Mouse (Mus musculus): ENCODE results near the gene Fndc3a. TPM values are rescaled to one million over a fixed set of nuclear protein-coding genes. Genes with fewer than 3 reads are reported as not detected.

Gene Fndc3a
- polyA plus RNA-seq, 1 experiment from 2014 or later = 17.1 TPM

DNA sequence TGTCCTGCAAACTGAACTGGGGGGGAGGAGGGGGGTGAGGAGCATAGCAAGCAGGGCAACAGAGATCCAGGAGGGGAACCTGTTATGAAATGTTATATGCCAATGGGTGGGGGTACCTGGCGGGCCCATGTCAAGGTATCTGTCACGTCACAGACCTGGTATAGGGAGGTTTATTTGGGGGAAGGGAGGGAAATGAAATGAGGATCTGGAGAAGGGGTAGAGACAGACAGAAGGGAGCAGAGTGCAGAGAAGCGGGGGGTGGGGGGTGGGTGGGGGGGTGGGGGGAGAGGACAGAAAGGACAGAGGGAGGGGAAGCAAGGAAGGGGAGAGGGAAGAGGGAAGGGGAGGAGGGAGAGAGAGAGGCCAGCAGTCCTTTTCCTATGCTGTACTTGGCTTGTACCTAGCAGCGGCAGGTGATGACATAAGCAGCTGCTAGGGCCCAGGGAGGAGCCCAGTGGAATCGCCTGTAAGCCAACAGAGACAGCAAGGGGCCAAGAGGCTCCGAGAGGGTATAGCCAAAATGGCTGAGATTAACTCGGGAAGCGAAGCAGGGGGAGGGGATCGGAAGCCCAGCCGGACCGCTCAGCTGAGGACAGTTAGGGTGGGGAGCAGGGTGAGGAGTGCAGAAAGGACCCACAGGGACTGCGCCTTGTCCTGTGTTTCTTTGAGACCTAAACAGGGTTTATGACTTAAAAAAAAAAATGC is 203.6 kb downstream of the Fndc3a start:
- Histone ChIP-seq H3K9ac (ENCODE audit: low read length) (peak overlapping the region; percentile 67), H3K4me2 (ENCODE audit: low read depth, low read length) (peak overlapping the region; percentile 81), H3K36me3 (ENCODE audit: control insufficient read depth, insufficient read depth) (no peaks in the 10 kb centered on the region), H3K27me3 (ENCODE audit: control insufficient read depth, insufficient read depth, low read length) (no peaks in the 10 kb centered on the region), H3K27ac (ENCODE audit: low read length) (no peak overlapping the region), H3K4me3 (ENCODE audit: low read length) (peak overlapping the region; percentile 51), H3K4me1 (ENCODE audit: control insufficient read depth, insufficient read depth, low read length) (peaks cover 7% of the 10 kb centered on the region), H3K9me3 (replicated peaks; ENCODE audit: control insufficient read depth, low read length) (no peaks in the 10 kb centered on the region)
- peak; percentile 49 for ATAC-seq (replicated peaks; ENCODE audit: extremely low read depth, insufficient read depth, low FRiP score)
- WGBS = 10% methylated on average over 12 of the region's 12 CpGs

DNA sequence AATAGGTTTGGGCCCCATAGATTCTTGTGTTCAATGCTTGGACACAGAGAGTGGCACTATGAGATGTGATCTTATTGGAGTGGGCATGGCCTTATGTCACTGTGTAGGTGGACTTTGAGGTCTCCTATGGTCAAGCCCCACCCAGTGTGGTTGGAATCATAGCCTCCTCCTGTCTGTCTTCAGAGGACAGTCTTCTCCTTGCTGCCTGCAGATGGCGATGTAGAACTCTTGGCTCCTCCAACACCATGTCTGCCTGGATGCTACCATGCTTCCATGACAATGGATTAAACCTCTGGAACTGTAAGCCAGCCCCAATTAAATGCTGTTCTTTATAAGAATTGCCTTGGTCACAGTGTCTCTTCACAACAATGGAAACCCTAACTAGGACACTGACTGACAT is 204.8 kb downstream of the Fndc3a start:
- Histone ChIP-seq H3K9ac (ENCODE audit: low read length) (no peak overlapping the region), H3K9me3 (replicated peaks; ENCODE audit: control insufficient read depth, low read length) (no peaks in the 10 kb centered on the region), H3K4me1 (ENCODE audit: control insufficient read depth, insufficient read depth, low read length) (peaks cover 7% of the 10 kb centered on the region), H3K27me3 (ENCODE audit: control insufficient read depth, insufficient read depth, low read length) (no peaks in the 10 kb centered on the region), H3K4me2 (ENCODE audit: low read depth, low read length) (no peak overlapping the region), H3K27ac (ENCODE audit: low read length) (no peak overlapping the region), H3K4me3 (ENCODE audit: low read length) (no peak overlapping the region), H3K36me3 (ENCODE audit: control insufficient read depth, insufficient read depth) (no peaks in the 10 kb centered on the region)
- 88% methylated on average over 1 of the region's 1 CpGs for WGBS
- no peak for ATAC-seq (replicated peaks; ENCODE audit: extremely low read depth, insufficient read depth, low FRiP score)

DNA sequence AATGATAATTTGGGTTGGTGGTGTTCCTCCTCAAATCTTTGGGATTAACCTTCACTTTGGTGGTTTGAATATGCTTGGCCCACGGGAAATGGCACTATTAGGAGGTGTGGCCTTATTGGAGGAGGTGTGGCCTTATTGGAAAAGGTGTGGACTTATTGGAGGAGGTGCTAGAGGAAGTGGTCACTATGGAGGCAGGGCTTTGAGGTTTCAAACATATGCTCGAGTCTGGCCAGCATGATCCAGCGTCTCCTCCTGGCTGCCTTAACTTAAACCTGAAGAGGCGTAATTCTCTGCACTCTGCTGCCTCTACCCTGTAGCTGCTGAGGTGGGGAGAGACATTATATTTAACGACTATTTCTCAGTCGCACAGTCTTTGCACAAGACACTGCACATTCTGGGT is 206.6 kb downstream of the Fndc3a start:
- H3K27ac ChIP-seq (ENCODE audit: low read length) = no peak overlapping the region
- no peaks in the 10 kb centered on the region for H3K27me3 ChIP-seq (ENCODE audit: control insufficient read depth, insufficient read depth, low read length)
- no peak overlapping the region for H3K9ac ChIP-seq (ENCODE audit: low read length)
- no peak for ATAC-seq (replicated peaks; ENCODE audit: extremely low read depth, insufficient read depth, low FRiP score)
- no peaks in the 10 kb centered on the region for H3K36me3 ChIP-seq (ENCODE audit: control insufficient read depth, insufficient read depth)
- H3K9me3 ChIP-seq (replicated peaks; ENCODE audit: control insufficient read depth, low read length) = no peaks in the 10 kb centered on the region
- 50% methylated on average over 6 of the region's 6 CpGs for WGBS
- no peak overlapping the region for H3K4me2 ChIP-seq (ENCODE audit: low read depth, low read length)
- peaks cover 7% of the 10 kb centered on the region for H3K4me1 ChIP-seq (ENCODE audit: control insufficient read depth, insufficient read depth, low read length)
- no peak overlapping the region for H3K4me3 ChIP-seq (ENCODE audit: low read length)

DNA sequence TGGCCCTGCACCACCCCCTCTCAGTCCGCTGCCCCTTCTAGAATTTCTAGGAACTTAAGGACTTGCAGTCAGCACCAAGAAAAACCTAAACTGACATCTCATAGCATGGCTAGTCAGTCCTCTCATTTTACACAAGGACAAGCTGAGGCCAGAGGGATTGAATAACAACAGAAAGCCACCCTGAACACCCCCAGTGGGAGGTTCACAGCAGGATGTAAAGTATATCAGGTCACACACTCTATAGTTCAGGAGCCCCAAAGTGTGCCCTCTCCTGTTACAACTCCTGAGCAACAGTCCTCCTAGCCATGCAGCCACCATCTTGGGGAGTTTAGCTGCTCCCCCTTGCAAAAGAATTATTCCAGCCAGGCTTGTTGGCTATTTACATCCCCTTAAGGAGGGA is 216.0 kb downstream of the Fndc3a start:
- H3K4me3 ChIP-seq (ENCODE audit: low read length) = no peak overlapping the region
- 73% methylated on average over 1 of the region's 1 CpGs for WGBS
- H3K36me3 ChIP-seq (ENCODE audit: control insufficient read depth, insufficient read depth) = no peaks in the 10 kb centered on the region
- no peak for ATAC-seq (replicated peaks; ENCODE audit: extremely low read depth, insufficient read depth, low FRiP score)
- H3K4me2 ChIP-seq (ENCODE audit: low read depth, low read length) = no peak overlapping the region
- no peaks in the 10 kb centered on the region for H3K27me3 ChIP-seq (ENCODE audit: control insufficient read depth, insufficient read depth, low read length)
- H3K4me1 ChIP-seq (ENCODE audit: control insufficient read depth, insufficient read depth, low read length) = no peaks in the 10 kb centered on the region
- no peaks in the 10 kb centered on the region for H3K9me3 ChIP-seq (replicated peaks; ENCODE audit: control insufficient read depth, low read length)
- no peak overlapping the region for H3K9ac ChIP-seq (ENCODE audit: low read length)
- no peak overlapping the region for H3K27ac ChIP-seq (ENCODE audit: low read length)

DNA sequence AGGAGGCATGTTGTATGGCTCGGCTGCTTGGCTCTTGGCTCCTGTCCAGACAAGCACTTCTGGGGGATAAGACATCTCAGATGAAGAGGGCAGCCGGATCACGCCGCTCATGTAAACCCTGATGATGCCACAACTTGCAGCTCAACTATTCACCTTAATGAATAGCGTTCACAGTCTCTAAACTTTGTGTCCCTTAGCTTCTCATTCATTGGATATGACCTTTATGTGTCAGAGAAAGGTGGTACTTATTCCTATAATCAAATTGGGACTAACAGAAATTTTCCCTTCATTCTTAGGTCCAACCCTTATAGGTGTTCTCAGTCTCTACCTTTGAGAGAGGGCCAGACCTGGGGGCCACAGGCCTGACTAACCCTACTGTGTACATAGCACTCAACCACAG is 218.1 kb downstream of the Fndc3a start, which contains the start of gene Gm9195:
TSS of gene Gm9195 (minus strand) at position 101 of the 400 bp plus-strand sequence.
- Histone ChIP-seq H3K27me3 (ENCODE audit: control insufficient read depth, insufficient read depth, low read length) (no peaks in the 10 kb centered on the region), H3K9ac (ENCODE audit: low read length) (no peak within 1 kb of the TSS), H3K27ac (ENCODE audit: low read length) (no peak within 1 kb of the TSS), H3K4me2 (ENCODE audit: low read depth, low read length) (no peak within 1 kb of the TSS), H3K36me3 (ENCODE audit: control insufficient read depth, insufficient read depth) (no peaks in the 10 kb centered on the region), H3K9me3 (replicated peaks; ENCODE audit: control insufficient read depth, low read length) (no peaks in the 10 kb centered on the region), H3K4me3 (ENCODE audit: low read length) (no peak within 1 kb of the TSS), H3K4me1 (ENCODE audit: control insufficient read depth, insufficient read depth, low read length) (no peaks in the 10 kb centered on the region)
- WGBS = 50% methylated on average over 5 of the region's 5 CpGs
- ATAC-seq (replicated peaks; ENCODE audit: extremely low read depth, insufficient read depth, low FRiP score) = no peak

DNA sequence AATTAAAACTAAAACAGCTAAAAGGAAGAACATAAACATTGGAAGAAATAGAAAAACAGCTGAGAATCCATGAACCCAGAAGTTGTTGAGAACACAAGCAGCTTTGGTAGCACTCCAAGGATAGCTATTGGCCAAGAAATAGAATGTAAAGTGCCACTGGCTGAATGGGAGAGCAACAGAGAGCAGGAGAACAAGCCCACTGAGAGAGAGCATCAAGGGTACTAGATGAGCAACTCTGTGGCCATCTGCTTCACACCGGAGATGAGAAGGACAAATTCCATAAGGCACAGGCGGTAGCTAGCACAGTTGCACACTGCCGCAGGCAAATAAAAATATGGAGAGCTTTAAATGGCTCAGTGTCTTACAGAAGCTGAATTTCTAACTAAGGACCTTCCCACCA is 219.4 kb downstream of the Fndc3a start:
- H3K27me3 ChIP-seq (ENCODE audit: control insufficient read depth, insufficient read depth, low read length) = no peaks in the 10 kb centered on the region
- WGBS = 89% methylated on average over 3 of the region's 3 CpGs
- no peaks in the 10 kb centered on the region for H3K9me3 ChIP-seq (replicated peaks; ENCODE audit: control insufficient read depth, low read length)
- no peak overlapping the region for H3K4me3 ChIP-seq (ENCODE audit: low read length)
- ATAC-seq (replicated peaks; ENCODE audit: extremely low read depth, insufficient read depth, low FRiP score) = no peak
- no peaks in the 10 kb centered on the region for H3K4me1 ChIP-seq (ENCODE audit: control insufficient read depth, insufficient read depth, low read length)
- no peaks in the 10 kb centered on the region for H3K36me3 ChIP-seq (ENCODE audit: control insufficient read depth, insufficient read depth)
- H3K27ac ChIP-seq (ENCODE audit: low read length) = no peak overlapping the region
- H3K4me2 ChIP-seq (ENCODE audit: low read depth, low read length) = no peak overlapping the region
- H3K9ac ChIP-seq (ENCODE audit: low read length) = no peak overlapping the region

Other genes starting within 250 kb of the Fndc3a start
- gene Gm9195, start 218.2 kb downstream of the Fndc3a start, polyA plus RNA-seq (2015; fragmentation: Nextera tagmentation; extraction: Ambion mirVana) = 0.01 TPM in 2 replicates

Data from heart, embryonic 16.5 days (tissue).